Mouse (Mus musculus) thymus, adult 2 months (tissue): ENCODE measurements around the gene Kcnq5.

ENCODE experiments used
- CTCF ChIP-seq: fragments of 200-500 bp; IDR thresholded peaks from 2 replicates; pipeline ENCODE4 v1.5.1; 2012; ENCODE audit warnings: mild to moderate bottlenecking, control low read depth, low read length, moderate library complexity, borderline replicate concordance; ENCODE audit not compliant: control insufficient read depth, poor library complexity, insufficient read depth; ENCODE audit errors: extremely low read depth
- POLR2A ChIP-seq: fragments of 200-500 bp; IDR thresholded peaks from 2 replicates; pipeline ENCODE4 v1.6.1; 2012; ENCODE audit warnings: mild to moderate bottlenecking, low read length, control low read depth, moderate library complexity; ENCODE audit not compliant: control insufficient read depth, poor library complexity, insufficient read depth; ENCODE audit errors: extremely low read depth

DNA sequence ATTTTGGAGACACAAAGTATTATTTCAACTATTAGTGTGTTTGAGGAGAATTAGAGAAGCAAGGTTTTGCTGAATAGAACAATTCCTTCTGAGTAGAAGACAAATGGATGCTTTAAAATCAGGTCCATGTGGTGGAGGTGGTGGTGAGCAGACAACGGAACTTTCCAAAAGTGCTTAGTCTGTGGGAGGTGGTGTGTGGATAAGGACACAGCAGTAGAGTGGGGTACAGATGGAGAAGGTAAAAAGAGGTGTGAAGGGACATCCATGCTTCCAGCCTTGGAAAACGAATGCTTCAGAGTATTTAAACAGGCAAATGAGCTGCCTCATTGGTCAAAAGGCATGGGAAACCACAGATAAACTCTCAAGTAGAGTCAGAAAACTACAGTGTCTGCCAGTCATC is 422.3 kb downstream of the Kcnq5 start:
- TF ChIP-seq CTCF, result no peak
- TF ChIP-seq POLR2A, result no peak
